Mouse (Mus musculus) C2C12 (cell line): ENCODE measurements around the gene Luc7l2.

ENCODE experiments used
- CTCF ChIP-seq: IDR thresholded peaks from one replicate; pipeline ENCODE4 v1.5.1; 2011; ENCODE audit not compliant: control insufficient read depth, insufficient read depth, insufficient read length
- MAX ChIP-seq: IDR thresholded peaks from one replicate; pipeline ENCODE4 v1.6.1; 2011; ENCODE audit warnings: mild to moderate bottlenecking, control low read depth
- USF1 ChIP-seq: IDR thresholded peaks from one replicate; pipeline ENCODE4 v1.6.1; 2011; ENCODE audit warnings: low read depth, mild to moderate bottlenecking, control low read depth, moderate library complexity

- TF ChIP-seq CTCF (no peak), USF1 (no peak), MAX (no peak)
Measured at GRCm38 (mm10) chr6:38623457-38623856, 72.3 kb downstream of the Luc7l2 start.
